14 mouse cellular contexts compared by ENCODE assay signal in genomic region chr11:8811506-8812100, GRCm38 (mm10).
DNase-seq lines count a peak whose midpoint lies in the region; ATAC-seq lines count a peak whose summit lies in the region.
"Had no signal": no experiment of that assay in that cellular context is flagged by ENCODE, and none has a peak within 500 bp of the region (broad histone marks: within the 10 kb centered on the region; RNA-seq: fewer than 3 reads in every experiment).

No protein-coding gene starts in this region.

- H3K36me3 ChIP-seq in kidney, embryonic 16.5 days (ENCODE audit: insufficient read depth, low read length) = no peaks in the 10 kb centered on the region
- no peaks in the 10 kb centered on the region for H3K36me3 ChIP-seq in intestine, embryonic 15.5 days
- H3K36me3 ChIP-seq: limb, embryonic 13.5 days had no signal

- no peak for DNase-seq in kidney, postnatal 4 days
- DNase-seq in ES-CJ7 (ENCODE audit: low read depth, low spot score) (peak; percentile 82), R1 (ENCODE audit: low read depth, low spot score) (peak; percentile 96)
- no peak for DNase-seq in retina, embryonic 14.5 days (ENCODE audit: low spot score)
- no peak for DNase-seq in frontal cortex, postnatal 36 days (ENCODE audit: low spot score in 2 of 2)
- DNase-seq: cerebellum, postnatal 10 days; kidney, adult 18-20 months; layer of hippocampus, postnatal 36 days; lung, adult 2 months; thymus, adult 18-20 months had no signal

- 0 out of 2 replicates have a peak overlapping the region, but pooled peaks have one; percentile 1 for H3K27ac ChIP-seq in kidney, embryonic 16.5 days (ENCODE audit: low read length)
- H3K27ac ChIP-seq in intestine, embryonic 15.5 days = no peak overlapping the region
- H3K27ac ChIP-seq: limb, embryonic 13.5 days had no signal

- peak; percentile 20; the same call in 1 of the 2 replicates for ATAC-seq in kidney, embryonic 16.5 days (ENCODE audit: low FRiP score, low TSS enrichment)
- 0 out of 2 replicates have a peak, but pooled peaks have one; percentile 15 for ATAC-seq in intestine, embryonic 15.5 days

- WGBS in kidney, embryonic 16.5 days = 19% methylated on average over 5 of the region's 5 CpGs
- WGBS in intestine, embryonic 15.5 days = 20% methylated on average over 5 of the region's 5 CpGs

- no peak overlapping the region for H3K4me3 ChIP-seq in kidney, embryonic 16.5 days (ENCODE audit: low read length)
- H3K4me3 ChIP-seq in intestine, embryonic 15.5 days (replicated peaks) = no peak overlapping the region
- H3K4me3 ChIP-seq: erythroblast, embryonic 14.5 days; limb, embryonic 13.5 days had no signal

- no peaks in the 10 kb centered on the region for H3K27me3 ChIP-seq in kidney, embryonic 16.5 days (ENCODE audit: insufficient read depth, low read length)
- no peaks in the 10 kb centered on the region for H3K27me3 ChIP-seq in intestine, embryonic 15.5 days (replicated peaks)
- H3K27me3 ChIP-seq: limb, embryonic 13.5 days had no signal

- H3K9me3 ChIP-seq in kidney, embryonic 16.5 days (ENCODE audit: low read length) = no peaks in the 10 kb centered on the region
- H3K9me3 ChIP-seq in intestine, embryonic 15.5 days = no peaks in the 10 kb centered on the region
- H3K9me3 ChIP-seq: limb, embryonic 13.5 days had no signal

- H3K4me2 ChIP-seq in kidney, embryonic 16.5 days (replicated peaks; ENCODE audit: low read depth, low read length) = no peak overlapping the region
- no peak overlapping the region for H3K4me2 ChIP-seq in intestine, embryonic 15.5 days (replicated peaks)
- H3K4me2 ChIP-seq: limb, embryonic 13.5 days had no signal

- H3K4me1 ChIP-seq in kidney, embryonic 16.5 days (ENCODE audit: insufficient read depth, low read length) = 0 out of 2 replicates have a peak, but pooled peaks cover 13% of the 10 kb centered on the region
- H3K4me1 ChIP-seq in intestine, embryonic 15.5 days (replicated peaks) = peaks cover 13% of the 10 kb centered on the region; the same call in 1 of the 2 replicates

- H3K9ac ChIP-seq in kidney, embryonic 16.5 days (replicated peaks; ENCODE audit: low read length) = no peak overlapping the region
- no peak overlapping the region for H3K9ac ChIP-seq in intestine, embryonic 15.5 days
- H3K9ac ChIP-seq: limb, embryonic 13.5 days had no signal

Comparison
In these comparisons a context has a peak if more than half of its experiments do, and no peak if none do; other contexts are left out.
1. DNase-seq: peak in ES-CJ7 (single experiment) and R1 (single experiment); none in kidney, postnatal 4 days (0 of 2), retina, embryonic 14.5 days (single experiment) and frontal cortex, postnatal 36 days (0 of 2).